Mouse (Mus musculus) liver, embryonic 14.5 days (tissue): ENCODE results near the gene Itpk1. TPM values are rescaled to one million over a fixed set of nuclear protein-coding genes. Genes with fewer than 3 reads are reported as not detected.

Experiments
- ATAC-seq: fragments of 200-750 bp; cut with Nextera tagmentation; 2 replicates; pipeline ENCODE4 v1.8.0; 2017; ENCODE audit warnings: moderate number of reproducible peaks, mild to moderate bottlenecking, moderate library complexity; ENCODE audit not compliant: insufficient read depth
- DNase-seq, 3 experiments: peaks; one replicate each; pipeline ENCODE4 v3.0.0-alpha.2; 2012 to 2013; ENCODE audit warnings: low read depth in 3 of 3, low spot score in 3 of 3
- H3K27ac ChIP-seq: fragments of 300-500 bp; sonication (generic); 2 replicates; pipeline ENCODE4 v1.5.1; 2014; ENCODE audit warnings: moderate library complexity, mild to moderate bottlenecking, control low read depth, inconsistent platforms
- H3K27me3 ChIP-seq: fragments of 300-500 bp; sonication (generic); 2 replicates; pipeline ENCODE4 v1.6.1; 2014; ENCODE audit warnings: mild to moderate bottlenecking, low read length, moderate library complexity; ENCODE audit not compliant: control insufficient read depth, insufficient read depth
- H3K36me3 ChIP-seq: fragments of 300-500 bp; sonication (generic); replicated peaks from 2 replicates; pipeline ENCODE4 v1.6.1; 2014; ENCODE audit warnings: low read depth; ENCODE audit not compliant: control insufficient read depth, insufficient read depth
- H3K4me1 ChIP-seq, 2 experiments: fragments of 200-500 bp in 1 of 2; fragments of 300-500 bp in 1 of 2; sonication (generic) in 1 of 2; replicated peaks; 2 replicates each; pipeline ENCODE4 v1.6.1; 2012 to 2014; ENCODE audit warnings: antibody characterized with exemption in 1 of 2, inconsistent platforms in 1 of 2, low read length in 1 of 2; ENCODE audit not compliant: control insufficient read depth in 2 of 2, insufficient read depth in 2 of 2
- H3K4me2 ChIP-seq: fragments of 300-500 bp; sonication (generic); 2 replicates; pipeline ENCODE4 v1.6.1; 2014; ENCODE audit warnings: low read depth, mild to moderate bottlenecking, control low read depth, moderate library complexity
- H3K4me3 ChIP-seq, 2 experiments: fragments of 200-500 bp in 1 of 2; fragments of 300-500 bp in 1 of 2; sonication (generic) in 1 of 2; 2 replicates each; pipeline ENCODE4 v1.5.1; 2012 to 2014; ENCODE audit warnings: low read depth in 2 of 2, low read length in 2 of 2, mild to moderate bottlenecking in 2 of 2, control low read depth in 1 of 2, inconsistent platforms in 1 of 2, moderate library complexity in 1 of 2; ENCODE audit not compliant: insufficient read depth in 1 of 2
- H3K9ac ChIP-seq: fragments of 300-500 bp; sonication (generic); replicated peaks from 2 replicates; pipeline ENCODE4 v1.6.1; 2014; ENCODE audit warnings: mild to moderate bottlenecking, control low read depth, moderate library complexity
- H3K9me3 ChIP-seq: fragments of 300-500 bp; sonication (generic); 2 replicates; pipeline ENCODE4 v1.6.1; 2016; ENCODE audit warnings: low read length, mixed read lengths; ENCODE audit not compliant: control insufficient read depth
- CTCF ChIP-seq: IDR thresholded peaks from 2 replicates; pipeline ENCODE4 v1.5.1; 2016; ENCODE audit warnings: antibody characterized with exemption, low read depth, control low read depth
- EP300 ChIP-seq: IDR thresholded peaks from 2 replicates; pipeline ENCODE4 v1.6.1; 2016; ENCODE audit warnings: antibody characterized with exemption, low read depth
- WGBS: fragments of 180-500 bp; shearing (Covaris S2); extraction: QIAGEN DNeasy Blood & Tissue Kit; methylation state at CpG from one replicate; pipeline ENCODE4 v1.1.7; 2014; ENCODE audit not compliant: insufficient replicate concordance; 5-methylcytosine and 5-hydroxymethylcytosine counted together
- polyA plus RNA-seq, 2 experiments: library from polyadenylated mRNA; depleted of rRNA in 1 of 2; stranded (reverse) in 1 of 2; unstranded in 1 of 2; fragments of >200 nt; fragmentation: Nextera tagmentation in 1 of 2; extraction: Ambion mirVana in 1 of 2; gene quantifications; 2 replicates each; pipeline versions ENCODE4 v1.2.1 to v1.2.3; 2012 to 2014

Itpk1 gene
- polyA plus RNA-seq, 2 experiments, result 2.3 to 2.4 TPM

GRCm38 (mm10) chr12:102714116-102714515, 9.4 kb upstream of the Itpk1 start:
- H3K4me2 ChIP-seq, result no peak overlapping the region
- no peak for TF ChIP-seq CTCF
- no peak for TF ChIP-seq EP300
- no peaks in the 10 kb centered on the region for H3K36me3 ChIP-seq
- no peak overlapping the region for H3K4me3 ChIP-seq
- no peaks in the 10 kb centered on the region for H3K27me3 ChIP-seq
- 50% methylated on average over 2 of the region's 2 CpGs for WGBS
- DNase-seq (no peak), ATAC-seq (no peak)
- no peaks in the 10 kb centered on the region for H3K9me3 ChIP-seq
- no peak overlapping the region for H3K27ac ChIP-seq
- 0 out of 4 replicates have a peak, but pooled peaks cover 0 to 2% of the 10 kb centered on the region in 2 experiments for H3K4me1 ChIP-seq
- no peak overlapping the region for H3K9ac ChIP-seq

DNA sequence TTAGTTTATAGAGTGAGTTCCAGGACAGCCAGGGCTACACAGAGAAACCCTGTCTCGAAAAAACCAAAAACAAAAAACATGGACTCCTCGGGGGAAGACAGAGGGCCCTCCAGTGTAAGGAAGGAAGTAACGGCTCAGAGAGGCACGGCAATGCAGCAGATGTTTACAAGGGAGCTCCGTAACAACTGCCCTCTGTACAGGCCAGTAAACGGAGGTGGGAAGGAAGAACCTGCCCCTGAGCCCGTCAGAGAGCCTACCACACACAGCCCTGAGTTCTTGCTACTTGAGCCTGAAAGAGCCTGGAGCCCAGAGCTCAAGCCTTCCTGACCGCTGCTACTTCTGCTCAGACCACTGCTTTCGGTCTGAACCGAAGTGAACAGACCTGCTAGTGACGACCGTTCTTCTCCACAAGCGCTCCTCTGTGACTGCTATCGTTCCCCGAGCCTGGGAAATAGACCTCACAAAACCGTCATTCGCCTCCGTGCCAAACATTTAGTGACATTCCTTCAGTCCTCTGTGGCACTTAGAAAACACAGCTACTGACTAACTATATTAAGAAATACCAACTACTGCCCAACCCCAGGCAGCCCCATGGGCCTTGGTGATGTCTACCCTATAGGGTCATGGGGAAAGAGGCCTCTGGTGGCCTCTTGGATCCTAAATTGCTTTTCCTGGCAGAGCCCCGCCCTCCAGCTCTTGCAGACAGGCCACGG, 8.6 kb upstream of the Itpk1 start:
- no peaks in the 10 kb centered on the region; the same call in 1 of the 2 replicates for H3K27me3 ChIP-seq
- no peak overlapping the region for H3K9ac ChIP-seq
- no peak overlapping the region for H3K27ac ChIP-seq
- H3K4me1 ChIP-seq, result 0 out of 4 replicates have a peak, but pooled peaks cover 0 to 2% of the 10 kb centered on the region in 2 experiments
- 47% methylated on average over 20 of the region's 20 CpGs for WGBS
- no peak overlapping the region for H3K4me3 ChIP-seq
- ATAC-seq, result no peak
- no peak overlapping the region for H3K4me2 ChIP-seq
- no peaks in the 10 kb centered on the region for H3K9me3 ChIP-seq
- no peak for DNase-seq
- no peak for TF ChIP-seq EP300
- no peak for TF ChIP-seq CTCF
- no peaks in the 10 kb centered on the region for H3K36me3 ChIP-seq

DNA sequence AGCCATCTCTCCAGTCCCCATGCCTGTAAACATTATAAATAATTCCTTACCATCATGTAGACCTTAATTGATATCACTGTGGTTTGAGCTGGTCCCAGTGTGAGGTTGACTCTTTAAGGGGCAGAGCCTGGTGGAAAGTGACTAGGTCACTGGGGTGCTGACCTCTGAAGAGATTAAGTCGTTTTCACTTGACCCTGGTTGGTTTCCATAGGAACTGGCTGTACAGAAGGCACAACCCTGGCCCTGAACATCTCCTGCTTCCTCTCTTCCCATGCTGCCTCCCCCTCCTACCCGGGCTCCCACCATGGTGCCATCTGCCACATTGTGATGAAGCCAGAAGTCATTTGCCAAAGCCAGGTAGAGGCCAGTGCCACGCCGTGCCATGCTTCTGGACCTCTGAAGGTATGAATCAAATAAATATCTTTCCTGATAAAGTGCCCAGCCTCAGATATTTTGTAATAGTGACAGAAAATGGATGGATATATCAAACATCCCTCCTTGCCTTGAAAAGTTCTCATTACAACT, 6.2 kb upstream of the Itpk1 start:
- Histone ChIP-seq H3K36me3 (no peaks in the 10 kb centered on the region), H3K4me1 (0 out of 4 replicates have a peak, but pooled peaks cover 0 to 2% of the 10 kb centered on the region in 2 experiments), H3K27me3 (no peaks in the 10 kb centered on the region; the same call in 1 of the 2 replicates), H3K4me2 (no peak overlapping the region), H3K27ac (no peak overlapping the region), H3K4me3 (no peak overlapping the region), H3K9ac (no peak overlapping the region), H3K9me3 (no peaks in the 10 kb centered on the region)
- TF ChIP-seq CTCF, result no peak
- no peak for ATAC-seq
- DNase-seq, result no peak
- WGBS, result 61% methylated on average over 4 of the region's 4 CpGs

- peaks cover 0 to 4% of the 10 kb centered on the region in 2 experiments; a peak in 2 of 4 replicates for H3K4me1 ChIP-seq
- no peaks in the 10 kb centered on the region for H3K36me3 ChIP-seq
- no peak overlapping the region for H3K4me3 ChIP-seq
- H3K27me3 ChIP-seq, result no peaks in the 10 kb centered on the region; the same call in 1 of the 2 replicates
- H3K4me2 ChIP-seq, result no peak overlapping the region
- 76% methylated on average over 5 of the region's 5 CpGs for WGBS
- no peak overlapping the region for H3K27ac ChIP-seq
- H3K9me3 ChIP-seq, result no peaks in the 10 kb centered on the region
- ATAC-seq (no peak), DNase-seq (no peak)
- TF ChIP-seq EP300, result no peak
- TF ChIP-seq CTCF, result no peak
- H3K9ac ChIP-seq, result no peak overlapping the region
These were observed 5.2 kb upstream of the Itpk1 start for GRCm38 (mm10) chr12:102709896-102710295.

DNA sequence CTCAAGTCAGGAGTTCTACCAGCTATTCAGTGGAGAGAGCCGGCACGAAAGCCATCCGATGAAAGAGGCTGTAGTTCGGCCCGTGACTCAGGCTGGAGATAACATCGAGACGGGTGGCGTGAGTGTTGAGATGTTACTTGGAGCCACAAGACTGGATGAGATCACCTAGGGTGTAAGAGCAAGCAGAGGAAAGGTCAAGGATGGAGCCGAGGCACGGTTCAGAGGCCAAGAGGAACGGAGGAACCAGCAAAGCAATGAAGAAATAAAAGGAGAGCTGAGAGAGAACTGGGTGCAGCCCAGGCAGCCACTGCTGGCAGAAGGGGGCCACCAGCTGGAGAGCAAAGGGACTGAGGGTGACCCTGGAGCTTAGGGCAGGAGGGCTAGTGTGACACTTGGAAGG, 3.5 kb upstream of the Itpk1 start:
- peaks cover 0 to 11% of the 10 kb centered on the region in 2 experiments; a peak in 3 of 4 replicates for H3K4me1 ChIP-seq
- H3K4me2 ChIP-seq, result no peak overlapping the region
- no peaks in the 10 kb centered on the region; the same call in 1 of the 2 replicates for H3K27me3 ChIP-seq
- H3K9ac ChIP-seq, result no peak overlapping the region
- no peaks in the 10 kb centered on the region for H3K9me3 ChIP-seq
- ATAC-seq (no peak), DNase-seq (no peak)
- 64% methylated on average over 11 of the region's 11 CpGs for WGBS
- H3K36me3 ChIP-seq, result no peaks in the 10 kb centered on the region
- TF ChIP-seq EP300 (no peak), CTCF (peak; percentile 41)
- no peak overlapping the region for H3K4me3 ChIP-seq
- no peak overlapping the region for H3K27ac ChIP-seq
